9 mouse cellular contexts compared by ENCODE assay signal in genomic region chr12:84147954-84148621, GRCm38 (mm10). TPM values are rescaled to one million over a fixed set of nuclear protein-coding genes. Genes with fewer than 3 reads are reported as not detected.
DNase-seq lines count a peak whose midpoint lies in the region; ATAC-seq and TF ChIP-seq lines count a peak whose summit lies in the region.
"Had no signal": no experiment of that assay in that cellular context is flagged by ENCODE, and none has a peak within 500 bp of the region (broad histone marks: within the 10 kb centered on the region; RNA-seq: fewer than 3 reads in every experiment).

Gene Pnma1, minus strand, starts transcription at chr12:84148489.

- ATAC-seq in hindbrain, postnatal 0 days, result peak; percentile 91
- peak; percentile 67 for ATAC-seq in megakaryocyte, adult 5-6 weeks (ENCODE audit: poor library complexity, severe bottlenecking)

- H3K4me1 ChIP-seq in hindbrain, postnatal 0 days (ENCODE audit: insufficient read depth, low read length), result no peaks in the 10 kb centered on the region

- H3K9ac ChIP-seq in hindbrain, postnatal 0 days (replicated peaks; ENCODE audit: low read length), result peak within 1 kb of the TSS; percentile 67

- peak; percentile 83 for TF ChIP-seq CTCF in hindbrain, postnatal 0 days (IDR thresholded peaks at IDR 0.05; ENCODE audit: low read depth)

- no peaks in the 10 kb centered on the region for H3K27me3 ChIP-seq in hindbrain, postnatal 0 days (ENCODE audit: insufficient read depth, low read length)

- WGBS in hindbrain, postnatal 0 days, result under 1% methylated on average over 49 of the region's 50 CpGs

- peak within 1 kb of the TSS; percentile 77 for H3K27ac ChIP-seq in hindbrain, postnatal 0 days
- H3K27ac ChIP-seq: macrophage had no signal

- H3K4me3 ChIP-seq in hindbrain, postnatal 0 days (ENCODE audit: low read length), result peak within 1 kb of the TSS; percentile 72

- H3K4me2 ChIP-seq in hindbrain, postnatal 0 days (ENCODE audit: low read depth, low read length), result peak within 1 kb of the TSS; percentile 94

- DNase-seq in adrenal gland, adult 2 months, result peak; percentile 71
- DNase-seq in embryo, embryonic 10 days (ENCODE audit: low spot score), result peak; percentile 96
- peak; percentile 67 for DNase-seq in gastrocnemius, postnatal 10 days
- peak; percentile 94 for DNase-seq in hindbrain, postnatal 0 days (ENCODE audit: low spot score)
- DNase-seq in left cerebral cortex, adult 9 months (ENCODE audit: low spot score in 2 of 2), result peak; percentile 57 to 77
- DNase-seq in right cerebral cortex, adult 18-20 months, result peak; percentile 84
- DNase-seq in urinary bladder, postnatal 25 days (ENCODE audit: low spot score), result peak; percentile 56

- no peaks in the 10 kb centered on the region; the same call in 1 of the 2 replicates for H3K36me3 ChIP-seq in hindbrain, postnatal 0 days (ENCODE audit: insufficient read depth, low read length)

- no peaks in the 10 kb centered on the region for H3K9me3 ChIP-seq in hindbrain, postnatal 0 days (ENCODE audit: low read length)

RNA-seq across cellular contexts. Expression of gene Pnma1, which starts in this region (rescaled TPM):
- total RNA-seq in adrenal gland, adult 2 months (2021), result under 1 TPM; 0.28 to 0.43 TPM
- 0.15 TPM in 1 of 2 replicates, not detected in the other for polyA plus RNA-seq in adrenal gland, adult 2 months (2012; rRNA removed)
- under 1 TPM; 0.23 to 0.54 TPM for total RNA-seq in gastrocnemius, postnatal 10 days (2021)
- total RNA-seq in hindbrain, postnatal 0 days (2014; rRNA removed), result 2.5 and 3.8 TPM in 2 replicates
- 4.2 and 4.5 TPM in 2 replicates for polyA plus RNA-seq in hindbrain, postnatal 0 days (2015; fragmentation: Nextera tagmentation; extraction: Ambion mirVana)
- 0.32 and 0.65 TPM in 2 replicates for total RNA-seq in megakaryocyte, adult 5-6 weeks (2015)
- total RNA-seq in megakaryocyte, adult 5-6 weeks (2017), result 0.16 and 0.73 TPM in 2 replicates

Comparison
In these comparisons a context has a peak if more than half of its experiments do, and no peak if none do; other contexts are left out.
1. Peak in every context shown above with its lines: DNase-seq, ATAC-seq, H3K4me3 ChIP-seq and H3K27ac ChIP-seq.
2. Peak in DNase-seq in adrenal gland, adult 2 months; RNA of the gene not detected or under 1 TPM.
3. Peak in DNase-seq in gastrocnemius, postnatal 10 days; RNA of the gene not detected or under 1 TPM.
4. Peak in ATAC-seq in megakaryocyte, adult 5-6 weeks; RNA of the gene not detected or under 1 TPM.